Mouse (Mus musculus) heart, embryonic 16.5 days (tissue): ENCODE data around the gene Upp2. TPM values are rescaled to one million over a fixed set of nuclear protein-coding genes. Genes with fewer than 3 reads are reported as not detected.

Experiments
- ATAC-seq: fragments of 200-750 bp; cut with Nextera tagmentation; replicated peaks from 2 replicates; pipeline ENCODE4 v1.8.0; 2017; ENCODE audit warnings: moderate number of reproducible peaks; ENCODE audit not compliant: insufficient read depth, low FRiP score; ENCODE audit errors: extremely low read depth
- H3K27ac ChIP-seq: fragments of 300-500 bp; sonication (generic); 2 replicates; pipeline ENCODE4 v1.5.1; 2014; ENCODE audit warnings: mild to moderate bottlenecking, low read length, control low read depth, moderate library complexity
- H3K27me3 ChIP-seq: fragments of 300-500 bp; sonication (generic); 2 replicates; pipeline ENCODE4 v1.6.1; 2014; ENCODE audit warnings: low read length, mixed read lengths; ENCODE audit not compliant: control insufficient read depth, insufficient read depth
- H3K36me3 ChIP-seq: fragments of 300-500 bp; sonication (generic); 2 replicates; pipeline ENCODE4 v1.6.1; 2014; ENCODE audit not compliant: control insufficient read depth, insufficient read depth
- H3K4me1 ChIP-seq: fragments of 300-500 bp; sonication (generic); 2 replicates; pipeline ENCODE4 v1.6.1; 2014; ENCODE audit warnings: low read length, mixed read lengths; ENCODE audit not compliant: control insufficient read depth, insufficient read depth
- H3K4me2 ChIP-seq: fragments of 300-500 bp; sonication (generic); 2 replicates; pipeline ENCODE4 v1.6.1; 2014; ENCODE audit warnings: low read depth, mild to moderate bottlenecking, control low read depth, low read length
- H3K4me3 ChIP-seq: fragments of 300-500 bp; sonication (generic); 2 replicates; pipeline ENCODE4 v1.5.1; 2014; ENCODE audit warnings: mild to moderate bottlenecking, control low read depth, low read length
- H3K9ac ChIP-seq: fragments of 300-500 bp; sonication (generic); 2 replicates; pipeline ENCODE4 v1.6.1; 2014; ENCODE audit warnings: low read length, control low read depth
- H3K9me3 ChIP-seq: fragments of 300-500 bp; sonication (generic); replicated peaks from 2 replicates; pipeline ENCODE4 v1.6.1; 2016; ENCODE audit warnings: low read length; ENCODE audit not compliant: control insufficient read depth
- WGBS: fragments of 180-500 bp; shearing (Covaris S2); extraction: QIAGEN DNeasy Blood & Tissue Kit; methylation state at CpG from one replicate; pipeline ENCODE4 v1.1.7; 2014; 5-methylcytosine and 5-hydroxymethylcytosine counted together
- polyA plus RNA-seq: library from polyadenylated mRNA; unstranded; fragments of >200 nt; fragmentation: Nextera tagmentation; extraction: Ambion mirVana; gene quantifications from 2 replicates; pipeline ENCODE4 v1.2.1, GENCODE M21; 2015

Upp2 gene
- polyA plus RNA-seq, 1 experiment from 2014 or later = 5.4 TPM

DNA sequence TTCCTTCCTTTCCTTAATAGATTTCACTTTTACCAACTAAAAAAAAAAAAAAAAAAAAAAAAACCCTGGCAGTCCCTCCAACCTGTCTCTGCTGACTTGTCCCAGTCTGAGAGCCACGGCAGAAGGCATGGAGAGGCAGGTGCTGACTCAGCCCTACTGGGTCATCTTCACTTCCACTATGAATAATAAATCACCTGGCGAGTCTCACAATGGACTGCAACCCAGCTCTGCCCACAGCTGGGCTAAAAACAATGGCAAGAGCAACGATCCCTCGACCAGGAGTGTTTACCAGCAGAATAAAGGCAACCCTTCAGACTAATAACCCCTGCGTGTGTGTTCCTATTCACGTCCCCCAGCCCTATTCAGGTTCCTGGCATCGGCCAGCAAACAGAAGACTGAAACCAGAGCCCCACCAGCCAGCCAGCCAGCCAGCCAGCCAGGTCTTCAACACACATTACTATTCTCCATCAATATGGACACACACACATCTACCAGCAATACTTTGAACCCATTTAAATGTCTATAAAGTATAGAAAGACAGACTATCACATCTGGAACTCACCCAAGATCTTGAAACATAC lies 37.1 kb upstream of the Upp2 start:
- Histone ChIP-seq H3K36me3 (no peaks in the 10 kb centered on the region), H3K9me3 (0 out of 2 replicates have a peak, but pooled peaks cover 2% of the 10 kb centered on the region), H3K4me1 (peaks cover 74% of the 10 kb centered on the region), H3K4me3 (no peak overlapping the region), H3K27me3 (no peaks in the 10 kb centered on the region), H3K4me2 (no peak overlapping the region), H3K9ac (0 out of 2 replicates have a peak overlapping the region, but pooled peaks have one; percentile 9), H3K27ac (0 out of 2 replicates have a peak overlapping the region, but pooled peaks have one; percentile 30)
- WGBS = 54% methylated on average over 7 of the region's 7 CpGs
- no peak for ATAC-seq

DNA sequence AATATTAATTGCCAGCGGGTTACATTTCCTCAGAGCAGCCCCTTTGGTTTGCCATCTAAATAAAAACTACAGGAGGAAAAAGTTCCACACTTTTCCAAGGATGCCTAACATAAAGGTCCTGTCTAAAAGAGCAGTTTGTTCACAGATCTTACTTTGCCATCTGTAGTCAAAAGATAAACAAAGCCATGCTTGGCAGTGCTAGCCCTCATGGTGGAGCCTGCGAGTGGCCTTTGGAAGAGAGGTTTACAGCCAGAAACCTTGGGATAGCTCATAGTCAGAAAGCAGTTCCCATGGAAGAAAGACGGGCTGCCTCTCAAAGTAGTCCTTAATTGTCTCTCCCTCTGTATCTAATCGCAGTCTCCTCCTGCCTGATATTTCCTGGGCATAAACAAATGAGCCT lies 36.6 kb upstream of the Upp2 start:
- Histone ChIP-seq H3K4me3 (no peak overlapping the region), H3K27ac (peak overlapping the region; percentile 30), H3K9me3 (0 out of 2 replicates have a peak, but pooled peaks cover 2% of the 10 kb centered on the region), H3K36me3 (no peaks in the 10 kb centered on the region), H3K4me1 (peaks cover 77% of the 10 kb centered on the region), H3K4me2 (no peak overlapping the region), H3K9ac (no peak overlapping the region), H3K27me3 (no peaks in the 10 kb centered on the region)
- WGBS = 61% methylated on average over 4 of the region's 4 CpGs
- no peak for ATAC-seq

DNA sequence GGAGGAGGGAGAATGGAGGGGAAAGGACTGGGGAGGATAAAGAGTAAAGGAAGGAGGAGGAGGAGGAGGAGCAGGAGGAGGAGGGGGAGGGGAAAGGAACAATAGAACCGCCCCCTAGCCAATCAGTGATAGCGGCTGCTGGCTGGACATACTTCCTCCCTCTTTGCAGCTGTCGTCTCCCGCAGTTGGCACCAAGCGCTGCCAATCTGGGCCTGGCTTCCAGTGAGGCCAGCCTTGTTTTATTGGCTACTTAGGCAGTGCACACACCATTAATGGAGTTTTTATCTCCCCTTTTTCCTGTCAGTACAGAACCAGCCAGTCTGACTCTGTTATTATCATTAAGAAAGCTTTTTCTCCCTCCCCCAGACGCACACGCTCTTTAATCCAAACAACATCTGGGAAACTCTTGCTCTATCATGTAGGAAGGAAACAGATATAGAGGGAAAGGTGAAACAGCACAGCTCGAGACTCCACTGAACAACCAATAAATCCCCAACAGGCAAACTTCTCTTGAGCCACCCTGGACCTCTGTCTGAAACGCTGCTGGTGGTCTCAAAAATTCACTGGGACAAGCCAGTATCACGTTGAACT lies 34.7 kb upstream of the Upp2 start:
- peaks cover 91% of the 10 kb centered on the region for H3K4me1 ChIP-seq
- no peak overlapping the region for H3K4me3 ChIP-seq
- 16% methylated on average over 10 of the region's 10 CpGs for WGBS
- ATAC-seq = peak; percentile 90
- no peaks in the 10 kb centered on the region for H3K27me3 ChIP-seq
- H3K36me3 ChIP-seq = peaks cover under 1% of the 10 kb centered on the region; the same call in 1 of the 2 replicates
- peak overlapping the region; percentile 81 for H3K27ac ChIP-seq
- H3K9me3 ChIP-seq = no peaks in the 10 kb centered on the region
- H3K9ac ChIP-seq = no peak overlapping the region
- H3K4me2 ChIP-seq = peak overlapping the region; percentile 49

DNA sequence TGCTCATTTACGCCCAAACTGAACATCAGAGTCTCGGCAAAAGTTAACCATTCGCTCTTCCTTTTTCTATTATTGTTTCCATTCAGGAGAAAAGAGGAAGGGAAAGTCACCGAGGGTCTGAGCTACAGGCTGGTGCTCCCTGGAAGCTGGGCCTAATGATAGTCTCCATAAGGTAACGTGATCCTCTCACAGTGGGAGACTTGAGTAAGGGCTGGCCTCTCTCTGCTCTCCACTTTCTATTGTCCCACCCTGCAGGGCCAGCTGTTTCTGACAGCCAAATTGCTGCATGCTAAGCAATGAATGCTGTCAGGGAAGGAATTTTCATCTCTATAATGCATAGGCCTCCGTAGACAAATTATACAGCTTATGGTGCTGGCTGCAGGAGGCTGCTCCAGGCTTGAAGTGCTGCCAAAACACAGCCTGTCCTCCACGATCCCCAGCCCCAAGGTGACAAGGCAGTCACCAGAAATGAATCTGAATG lies 33.5 kb upstream of the Upp2 start:
- no peak for ATAC-seq
- H3K36me3 ChIP-seq = peaks cover 2% of the 10 kb centered on the region; the same call in 1 of the 2 replicates
- H3K9me3 ChIP-seq = no peaks in the 10 kb centered on the region
- no peak overlapping the region for H3K9ac ChIP-seq
- peak overlapping the region; percentile 7; the same call in 1 of the 2 replicates for H3K4me2 ChIP-seq
- H3K27me3 ChIP-seq = no peaks in the 10 kb centered on the region
- peak overlapping the region; percentile 73 for H3K27ac ChIP-seq
- H3K4me3 ChIP-seq = no peak overlapping the region
- H3K4me1 ChIP-seq = peaks cover 86% of the 10 kb centered on the region
- WGBS = 30% methylated on average over 7 of the region's 7 CpGs

DNA sequence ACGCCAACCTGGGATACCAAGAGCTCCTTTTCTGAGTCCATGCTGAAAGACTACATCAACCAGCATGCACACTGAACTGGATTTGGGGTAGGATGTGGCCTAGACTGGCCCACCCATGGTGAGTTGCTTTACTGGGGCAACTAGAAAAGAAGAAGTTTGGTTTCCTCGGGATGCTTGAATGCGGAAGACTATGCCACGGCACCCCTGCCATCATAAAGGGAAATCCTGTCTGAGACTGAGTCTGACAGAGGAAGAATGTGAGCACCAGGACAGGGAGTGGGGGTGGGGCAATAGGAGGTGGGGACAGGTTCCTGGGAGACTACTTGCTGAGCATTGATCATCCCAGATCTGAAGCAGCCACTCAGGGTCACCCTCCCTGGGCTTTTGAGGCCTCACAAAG lies 32.7 kb upstream of the Upp2 start:
- peak overlapping the region; percentile 73 for H3K27ac ChIP-seq
- H3K4me2 ChIP-seq = no peak overlapping the region
- WGBS = 66% methylated on average over 4 of the region's 4 CpGs
- peaks cover 86% of the 10 kb centered on the region for H3K4me1 ChIP-seq
- no peak for ATAC-seq
- no peak overlapping the region for H3K9ac ChIP-seq
- H3K9me3 ChIP-seq = no peaks in the 10 kb centered on the region
- no peak overlapping the region for H3K4me3 ChIP-seq
- no peaks in the 10 kb centered on the region for H3K27me3 ChIP-seq
- peaks cover 2% of the 10 kb centered on the region; the same call in 1 of the 2 replicates for H3K36me3 ChIP-seq

DNA sequence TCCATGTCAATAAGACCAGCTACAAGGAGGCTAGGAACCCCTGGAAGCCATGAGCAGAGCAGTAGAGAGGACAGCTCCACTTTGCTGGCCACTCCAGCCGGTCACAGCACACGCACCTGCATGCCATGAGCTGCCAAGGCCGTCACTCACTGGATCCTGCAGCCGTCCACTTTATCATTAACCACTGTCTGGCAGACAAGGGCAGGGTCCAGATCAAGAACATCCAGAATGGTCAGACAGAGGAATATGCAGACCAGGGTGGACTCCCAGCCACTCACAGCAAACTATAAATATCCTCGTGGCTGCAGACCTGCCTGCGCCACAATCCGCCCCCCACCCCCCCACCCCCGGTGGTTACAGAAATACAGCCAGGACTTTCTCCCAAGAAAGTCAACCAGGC lies 31.9 kb upstream of the Upp2 start:
- Histone ChIP-seq H3K27ac (peak overlapping the region; percentile 41), H3K4me2 (peak overlapping the region; percentile 17; the same call in 1 of the 2 replicates), H3K9ac (no peak overlapping the region), H3K9me3 (no peaks in the 10 kb centered on the region), H3K27me3 (no peaks in the 10 kb centered on the region), H3K4me1 (peaks cover 81% of the 10 kb centered on the region), H3K36me3 (peaks cover 2% of the 10 kb centered on the region; the same call in 1 of the 2 replicates), H3K4me3 (no peak overlapping the region)
- no peak for ATAC-seq
- 36% methylated on average over 8 of the region's 8 CpGs for WGBS

DNA sequence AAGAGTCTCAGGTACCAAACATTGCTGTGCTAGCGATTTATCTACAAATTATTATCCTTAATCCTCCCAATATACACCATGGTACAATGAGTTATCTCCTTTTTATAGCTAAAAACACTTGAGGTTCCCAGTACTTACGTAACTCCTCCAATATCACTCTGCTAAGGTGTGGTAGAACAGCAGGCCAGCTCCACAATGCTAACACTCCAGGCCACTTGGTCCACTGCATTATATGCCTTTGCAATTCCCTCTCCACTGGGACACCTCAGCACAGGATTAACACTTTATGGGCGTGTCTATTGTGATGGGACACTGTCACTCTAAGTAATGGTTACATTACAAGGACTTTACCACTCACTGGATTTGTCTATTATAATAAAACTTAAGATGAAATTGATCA lies 30.3 kb upstream of the Upp2 start:
- H3K4me3 ChIP-seq = no peak overlapping the region
- H3K27ac ChIP-seq = no peak overlapping the region
- no peak overlapping the region for H3K9ac ChIP-seq
- H3K36me3 ChIP-seq = peaks cover 2% of the 10 kb centered on the region; the same call in 1 of the 2 replicates
- H3K4me2 ChIP-seq = no peak overlapping the region
- H3K4me1 ChIP-seq = peaks cover 69% of the 10 kb centered on the region
- no peaks in the 10 kb centered on the region for H3K9me3 ChIP-seq
- WGBS = 85% methylated on average over 3 of the region's 3 CpGs
- no peaks in the 10 kb centered on the region for H3K27me3 ChIP-seq
- no peak for ATAC-seq

DNA sequence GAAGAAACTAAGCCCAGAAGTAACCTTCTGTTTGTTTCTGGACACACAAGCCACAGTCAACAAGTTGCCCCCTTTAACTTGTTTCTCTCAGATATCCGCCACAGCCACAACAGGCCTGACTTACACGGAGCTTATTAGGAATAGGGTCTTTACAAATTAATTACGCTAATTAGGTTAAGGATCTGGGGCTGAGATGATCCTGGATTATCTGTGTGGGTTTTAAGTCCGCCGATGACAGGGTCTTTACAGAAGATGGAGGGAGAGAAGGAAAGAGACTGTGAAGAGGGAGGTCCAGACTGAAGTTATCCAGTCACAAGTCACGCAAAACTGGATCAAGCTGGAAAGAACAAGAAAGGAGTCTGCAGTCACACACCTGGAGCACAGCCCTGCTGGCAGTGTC lies 28.9 kb upstream of the Upp2 start:
- Histone ChIP-seq H3K9ac (no peak overlapping the region), H3K4me1 (peaks cover 57% of the 10 kb centered on the region), H3K27me3 (no peaks in the 10 kb centered on the region), H3K4me2 (no peak overlapping the region), H3K4me3 (no peak overlapping the region), H3K9me3 (no peaks in the 10 kb centered on the region), H3K27ac (no peak overlapping the region), H3K36me3 (peaks cover 2% of the 10 kb centered on the region; the same call in 1 of the 2 replicates)
- 90% methylated on average over 6 of the region's 6 CpGs for WGBS
- no peak for ATAC-seq

DNA sequence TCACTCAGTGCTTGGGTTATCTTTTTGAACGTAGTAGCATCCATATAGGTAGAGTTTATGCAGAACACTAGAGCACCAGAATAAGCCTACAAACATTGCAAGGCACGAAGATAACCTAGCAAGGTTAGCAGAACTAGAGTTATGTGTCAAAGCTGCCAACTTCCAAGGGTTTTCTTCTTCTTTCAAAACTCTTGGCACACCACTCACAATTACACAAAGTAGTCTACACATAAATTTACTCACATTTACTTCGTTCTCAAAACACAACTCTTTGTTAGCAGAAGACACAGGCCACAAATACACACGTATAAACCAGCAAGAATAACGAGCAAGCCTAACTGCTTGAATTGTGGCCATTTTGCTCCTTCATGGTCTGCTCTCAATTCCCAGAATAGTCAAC lies 23.8 kb upstream of the Upp2 start:
- ATAC-seq = no peak
- no peak overlapping the region for H3K4me3 ChIP-seq
- 88% methylated on average over 5 of the region's 5 CpGs for WGBS
- H3K9me3 ChIP-seq = no peaks in the 10 kb centered on the region
- no peak overlapping the region for H3K27ac ChIP-seq
- no peaks in the 10 kb centered on the region for H3K27me3 ChIP-seq
- no peak overlapping the region for H3K4me2 ChIP-seq
- H3K4me1 ChIP-seq = peaks cover 20% of the 10 kb centered on the region
- H3K36me3 ChIP-seq = no peaks in the 10 kb centered on the region
- no peak overlapping the region for H3K9ac ChIP-seq
